Mouse (Mus musculus): Measurements from ENCODE around the gene Rdh19. TPM values are rescaled to one million over a fixed set of nuclear protein-coding genes. Genes with fewer than 3 reads are reported as not detected.
"Not testable (repeated sequence)": the region's sequence is repeated elsewhere in the genome, so short reads cannot be mapped to it uniquely, and the experiment has no call there.

Gene Rdh19
- polyA plus RNA-seq (2014; fragmentation: Nextera tagmentation; extraction: Ambion mirVana) = not detected in 2 replicates

- H3K4me1 ChIP-seq (replicated peaks; ENCODE audit: control insufficient read depth, insufficient read depth, low read length) = no peaks in the 10 kb centered on the region
- WGBS = 82% methylated on average over 1 of the region's 1 CpGs
- no peak within 1 kb of the TSS for H3K27ac ChIP-seq
- H3K4me3 ChIP-seq (replicated peaks; ENCODE audit: low read length) = no peak within 1 kb of the TSS
- H3K9me3 ChIP-seq (ENCODE audit: control insufficient read depth, low read length) = no peaks in the 10 kb centered on the region
- ATAC-seq (ENCODE audit: low FRiP score) = no peak
- H3K36me3 ChIP-seq (replicated peaks; ENCODE audit: control insufficient read depth, insufficient read depth) = no peaks in the 10 kb centered on the region
- H3K9ac ChIP-seq = no peak within 1 kb of the TSS
- no peak within 1 kb of the TSS for H3K4me2 ChIP-seq (replicated peaks)
- H3K27me3 ChIP-seq (ENCODE audit: control insufficient read depth, insufficient read depth, low read length) = no peaks in the 10 kb centered on the region
- no peak for DNase-seq (ENCODE audit: low spot score)
These were observed at the start of gene Rdh19 for GRCm38 (mm10) chr10:127849628-127850027. Gene Rdh19, plus strand, starts transcription at chr10:127849928.

- Histone ChIP-seq H3K27ac (no peak within 1 kb of the TSS), H3K9ac (no peak within 1 kb of the TSS), H3K4me2 (replicated peaks) (no peak within 1 kb of the TSS), H3K36me3 (replicated peaks; ENCODE audit: control insufficient read depth, insufficient read depth) (no peaks in the 10 kb centered on the region), H3K4me1 (replicated peaks; ENCODE audit: control insufficient read depth, insufficient read depth, low read length) (no peaks in the 10 kb centered on the region), H3K4me3 (replicated peaks; ENCODE audit: low read length) (no peak within 1 kb of the TSS), H3K27me3 (ENCODE audit: control insufficient read depth, insufficient read depth, low read length) (no peaks in the 10 kb centered on the region), H3K9me3 (ENCODE audit: control insufficient read depth, low read length) (no peaks in the 10 kb centered on the region)
- whole genome bisulfite sequencing = 91% methylated on average over 6 of the region's 6 CpGs
- DNase-seq (ENCODE audit: low spot score) (no peak), ATAC-seq (ENCODE audit: low FRiP score) (no peak)
These were observed 48.8 kb upstream of the Rdh19 start, which contains the start of gene Rdh16 for GRCm38 (mm10) chr10:127800891-127801290. Gene Rdh16, plus strand, starts transcription at chr10:127801152.

GRCm38 (mm10) chr10:127801612-127802011 is 48.1 kb upstream of the Rdh19 start:
- H3K9me3 ChIP-seq (ENCODE audit: control insufficient read depth, low read length) = no peaks in the 10 kb centered on the region
- WGBS = 88% methylated on average over 2 of the region's 2 CpGs
- no peaks in the 10 kb centered on the region for H3K27me3 ChIP-seq (ENCODE audit: control insufficient read depth, insufficient read depth, low read length)
- H3K4me3 ChIP-seq (replicated peaks; ENCODE audit: low read length) = no peak overlapping the region
- no peak overlapping the region for H3K27ac ChIP-seq
- no peak for DNase-seq (ENCODE audit: low spot score)
- H3K36me3 ChIP-seq (replicated peaks; ENCODE audit: control insufficient read depth, insufficient read depth) = no peaks in the 10 kb centered on the region
- ATAC-seq (ENCODE audit: low FRiP score) = no peak
- H3K4me2 ChIP-seq (replicated peaks) = no peak overlapping the region
- H3K4me1 ChIP-seq (replicated peaks; ENCODE audit: control insufficient read depth, insufficient read depth, low read length) = no peaks in the 10 kb centered on the region
- no peak overlapping the region for H3K9ac ChIP-seq

- DNase-seq (ENCODE audit: low spot score) (no peak), ATAC-seq (ENCODE audit: low FRiP score) (no peak)
- Histone ChIP-seq H3K27me3 (ENCODE audit: control insufficient read depth, insufficient read depth, low read length) (no peaks in the 10 kb centered on the region), H3K4me2 (replicated peaks) (no peak overlapping the region), H3K27ac (no peak overlapping the region), H3K4me3 (replicated peaks; ENCODE audit: low read length) (no peak overlapping the region), H3K4me1 (replicated peaks; ENCODE audit: control insufficient read depth, insufficient read depth, low read length) (no peaks in the 10 kb centered on the region), H3K9me3 (ENCODE audit: control insufficient read depth, low read length) (no peaks in the 10 kb centered on the region), H3K36me3 (replicated peaks; ENCODE audit: control insufficient read depth, insufficient read depth) (no peaks in the 10 kb centered on the region), H3K9ac (no peak overlapping the region)
- WGBS = 82% methylated on average over 5 of the region's 5 CpGs
These were observed 47.5 kb upstream of the Rdh19 start for GRCm38 (mm10) chr10:127802236-127802635.

- Histone ChIP-seq H3K9me3 (ENCODE audit: control insufficient read depth, low read length) (no peaks in the 10 kb centered on the region), H3K27ac (no peak overlapping the region), H3K36me3 (replicated peaks; ENCODE audit: control insufficient read depth, insufficient read depth) (no peaks in the 10 kb centered on the region), H3K4me3 (replicated peaks; ENCODE audit: low read length) (no peak overlapping the region), H3K4me1 (replicated peaks; ENCODE audit: control insufficient read depth, insufficient read depth, low read length) (no peaks in the 10 kb centered on the region), H3K27me3 (ENCODE audit: control insufficient read depth, insufficient read depth, low read length) (no peaks in the 10 kb centered on the region), H3K9ac (no peak overlapping the region), H3K4me2 (replicated peaks) (no peak overlapping the region)
- 67% methylated on average over 7 of the region's 7 CpGs for WGBS
- DNase-seq (ENCODE audit: low spot score) (no peak), ATAC-seq (ENCODE audit: low FRiP score) (no peak)
These were observed 45.3 kb upstream of the Rdh19 start for GRCm38 (mm10) chr10:127804416-127804815.

GRCm38 (mm10) chr10:127815888-127816287 is 33.8 kb upstream of the Rdh19 start:
- Histone ChIP-seq H3K4me2 (replicated peaks) (no peak overlapping the region), H3K9ac (no peak overlapping the region), H3K4me3 (replicated peaks; ENCODE audit: low read length) (no peak overlapping the region), H3K9me3 (ENCODE audit: control insufficient read depth, low read length) (0 out of 2 replicates have a peak, but pooled peaks cover 2% of the 10 kb centered on the region), H3K27me3 (ENCODE audit: control insufficient read depth, insufficient read depth, low read length) (no peaks in the 10 kb centered on the region), H3K4me1 (replicated peaks; ENCODE audit: control insufficient read depth, insufficient read depth, low read length) (no peaks in the 10 kb centered on the region), H3K36me3 (replicated peaks; ENCODE audit: control insufficient read depth, insufficient read depth) (no peaks in the 10 kb centered on the region), H3K27ac (no peak overlapping the region)
- ATAC-seq (ENCODE audit: low FRiP score) (no peak), DNase-seq (ENCODE audit: low spot score) (no peak)

GRCm38 (mm10) chr10:127817268-127817910 is 32.3 kb upstream of the Rdh19 start:
- H3K27me3 ChIP-seq (ENCODE audit: control insufficient read depth, insufficient read depth, low read length); H3K36me3 ChIP-seq (replicated peaks; ENCODE audit: control insufficient read depth, insufficient read depth); H3K9me3 ChIP-seq (ENCODE audit: control insufficient read depth, low read length); DNase-seq (ENCODE audit: low spot score); ATAC-seq (ENCODE audit: low FRiP score); H3K4me3 ChIP-seq (replicated peaks; ENCODE audit: low read length); H3K4me1 ChIP-seq (replicated peaks; ENCODE audit: control insufficient read depth, insufficient read depth, low read length); H3K4me2 ChIP-seq (replicated peaks); H3K9ac ChIP-seq; H3K27ac ChIP-seq: not testable (repeated sequence)
- 84% methylated on average over 4 of the region's 4 CpGs for WGBS

GRCm38 (mm10) chr10:127821806-127822205 is 27.9 kb upstream of the Rdh19 start:
- H3K9me3 ChIP-seq (ENCODE audit: control insufficient read depth, low read length); H3K9ac ChIP-seq; H3K36me3 ChIP-seq (replicated peaks; ENCODE audit: control insufficient read depth, insufficient read depth); H3K4me2 ChIP-seq (replicated peaks); H3K27ac ChIP-seq; DNase-seq (ENCODE audit: low spot score); H3K27me3 ChIP-seq (ENCODE audit: control insufficient read depth, insufficient read depth, low read length); H3K4me1 ChIP-seq (replicated peaks; ENCODE audit: control insufficient read depth, insufficient read depth, low read length); ATAC-seq (ENCODE audit: low FRiP score); H3K4me3 ChIP-seq (replicated peaks; ENCODE audit: low read length): not testable (repeated sequence)
- 89% methylated on average over 2 of the region's 2 CpGs for WGBS

GRCm38 (mm10) chr10:127825386-127825785 is 24.3 kb upstream of the Rdh19 start:
- Histone ChIP-seq H3K27me3 (ENCODE audit: control insufficient read depth, insufficient read depth, low read length) (no peaks in the 10 kb centered on the region), H3K9ac (no peak overlapping the region), H3K4me1 (replicated peaks; ENCODE audit: control insufficient read depth, insufficient read depth, low read length) (no peaks in the 10 kb centered on the region), H3K36me3 (replicated peaks; ENCODE audit: control insufficient read depth, insufficient read depth) (no peaks in the 10 kb centered on the region), H3K4me3 (replicated peaks; ENCODE audit: low read length) (no peak overlapping the region), H3K27ac (no peak overlapping the region), H3K9me3 (ENCODE audit: control insufficient read depth, low read length) (0 out of 2 replicates have a peak, but pooled peaks cover 4% of the 10 kb centered on the region), H3K4me2 (replicated peaks) (no peak overlapping the region)
- ATAC-seq (ENCODE audit: low FRiP score) (no peak), DNase-seq (ENCODE audit: low spot score) (no peak)
- WGBS = 87% methylated on average over 6 of the region's 6 CpGs

GRCm38 (mm10) chr10:127829121-127829520 is 20.6 kb upstream of the Rdh19 start:
- H3K4me1 ChIP-seq (replicated peaks; ENCODE audit: control insufficient read depth, insufficient read depth, low read length) = no peaks in the 10 kb centered on the region
- WGBS = 80% methylated on average over 3 of the region's 3 CpGs
- ATAC-seq (ENCODE audit: low FRiP score) (no peak), DNase-seq (ENCODE audit: low spot score) (no peak)
- H3K36me3 ChIP-seq (replicated peaks; ENCODE audit: control insufficient read depth, insufficient read depth) = no peaks in the 10 kb centered on the region
- H3K9ac ChIP-seq = no peak overlapping the region
- H3K27me3 ChIP-seq (ENCODE audit: control insufficient read depth, insufficient read depth, low read length) = no peaks in the 10 kb centered on the region
- no peak overlapping the region for H3K27ac ChIP-seq
- no peak overlapping the region for H3K4me3 ChIP-seq (replicated peaks; ENCODE audit: low read length)
- H3K9me3 ChIP-seq (ENCODE audit: control insufficient read depth, low read length) = no peaks in the 10 kb centered on the region
- H3K4me2 ChIP-seq (replicated peaks) = no peak overlapping the region
